Mouse (Mus musculus) liver, embryonic 14.5 days (tissue): ENCODE data around the gene Zfp385b. TPM values are rescaled to one million over a fixed set of nuclear protein-coding genes. Genes with fewer than 3 reads are reported as not detected.

Source experiments
- ATAC-seq: fragments of 200-750 bp; cut with Nextera tagmentation; 2 replicates; pipeline ENCODE4 v1.8.0; 2017; ENCODE audit warnings: moderate number of reproducible peaks, mild to moderate bottlenecking, moderate library complexity; ENCODE audit not compliant: insufficient read depth
- DNase-seq, 3 experiments: peaks; one replicate each; pipeline ENCODE4 v3.0.0-alpha.2; 2012 to 2013; ENCODE audit warnings: low read depth in 3 of 3, low spot score in 3 of 3
- H3K27ac ChIP-seq: fragments of 300-500 bp; sonication (generic); 2 replicates; pipeline ENCODE4 v1.5.1; 2014; ENCODE audit warnings: moderate library complexity, mild to moderate bottlenecking, control low read depth, inconsistent platforms
- H3K27me3 ChIP-seq: fragments of 300-500 bp; sonication (generic); 2 replicates; pipeline ENCODE4 v1.6.1; 2014; ENCODE audit warnings: mild to moderate bottlenecking, low read length, moderate library complexity; ENCODE audit not compliant: control insufficient read depth, insufficient read depth
- H3K36me3 ChIP-seq: fragments of 300-500 bp; sonication (generic); replicated peaks from 2 replicates; pipeline ENCODE4 v1.6.1; 2014; ENCODE audit warnings: low read depth; ENCODE audit not compliant: control insufficient read depth, insufficient read depth
- H3K4me1 ChIP-seq, 2 experiments: fragments of 200-500 bp in 1 of 2; fragments of 300-500 bp in 1 of 2; sonication (generic) in 1 of 2; replicated peaks; 2 replicates each; pipeline ENCODE4 v1.6.1; 2012 to 2014; ENCODE audit warnings: antibody characterized with exemption in 1 of 2, inconsistent platforms in 1 of 2, low read length in 1 of 2; ENCODE audit not compliant: control insufficient read depth in 2 of 2, insufficient read depth in 2 of 2
- H3K4me2 ChIP-seq: fragments of 300-500 bp; sonication (generic); 2 replicates; pipeline ENCODE4 v1.6.1; 2014; ENCODE audit warnings: low read depth, mild to moderate bottlenecking, control low read depth, moderate library complexity
- H3K4me3 ChIP-seq, 2 experiments: fragments of 200-500 bp in 1 of 2; fragments of 300-500 bp in 1 of 2; sonication (generic) in 1 of 2; 2 replicates each; pipeline ENCODE4 v1.5.1; 2012 to 2014; ENCODE audit warnings: low read depth in 2 of 2, low read length in 2 of 2, mild to moderate bottlenecking in 2 of 2, control low read depth in 1 of 2, inconsistent platforms in 1 of 2, moderate library complexity in 1 of 2; ENCODE audit not compliant: insufficient read depth in 1 of 2
- H3K9ac ChIP-seq: fragments of 300-500 bp; sonication (generic); replicated peaks from 2 replicates; pipeline ENCODE4 v1.6.1; 2014; ENCODE audit warnings: mild to moderate bottlenecking, control low read depth, moderate library complexity
- H3K9me3 ChIP-seq: fragments of 300-500 bp; sonication (generic); 2 replicates; pipeline ENCODE4 v1.6.1; 2016; ENCODE audit warnings: low read length, mixed read lengths; ENCODE audit not compliant: control insufficient read depth
- CTCF ChIP-seq: IDR thresholded peaks from 2 replicates; pipeline ENCODE4 v1.5.1; 2016; ENCODE audit warnings: antibody characterized with exemption, low read depth, control low read depth
- EP300 ChIP-seq: IDR thresholded peaks from 2 replicates; pipeline ENCODE4 v1.6.1; 2016; ENCODE audit warnings: antibody characterized with exemption, low read depth
- WGBS: fragments of 180-500 bp; shearing (Covaris S2); extraction: QIAGEN DNeasy Blood & Tissue Kit; methylation state at CpG from one replicate; pipeline ENCODE4 v1.1.7; 2014; ENCODE audit not compliant: insufficient replicate concordance; 5-methylcytosine and 5-hydroxymethylcytosine counted together
- polyA plus RNA-seq, 2 experiments: library from polyadenylated mRNA; depleted of rRNA in 1 of 2; stranded (reverse) in 1 of 2; unstranded in 1 of 2; fragments of >200 nt; fragmentation: Nextera tagmentation in 1 of 2; extraction: Ambion mirVana in 1 of 2; gene quantifications; 2 replicates each; pipeline versions ENCODE4 v1.2.1 to v1.2.3; 2012 to 2014

Gene Zfp385b
- polyA plus RNA-seq, 2 experiments: 2.8 TPM

DNA sequence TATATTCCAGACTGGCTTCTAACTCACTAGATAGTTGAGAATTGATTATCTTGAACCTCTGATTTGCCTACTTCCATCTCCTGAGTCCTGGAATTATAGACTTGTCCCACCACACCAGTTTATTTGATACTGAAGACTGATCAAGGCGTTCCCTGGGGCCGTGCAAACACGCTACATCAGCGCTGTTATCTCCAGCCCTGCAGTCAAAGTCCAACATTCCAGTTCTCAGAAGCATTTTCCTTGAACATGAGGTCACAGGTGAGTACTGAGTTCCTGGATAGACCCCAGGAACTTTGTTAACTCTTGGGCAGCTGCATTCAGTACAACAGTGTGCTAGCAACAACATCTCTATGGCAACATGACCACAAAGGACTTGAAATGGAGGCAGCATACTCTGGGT is 297.2 kb downstream of the Zfp385b start:
- no peak for TF ChIP-seq EP300
- TF ChIP-seq CTCF: no peak
- no peak overlapping the region for H3K27ac ChIP-seq
- DNase-seq: no peak
- no peaks in the 10 kb centered on the region for H3K36me3 ChIP-seq
- H3K9me3 ChIP-seq: no peaks in the 10 kb centered on the region
- H3K27me3 ChIP-seq: no peaks in the 10 kb centered on the region
- ATAC-seq: no peak
- H3K4me2 ChIP-seq: no peak overlapping the region
- H3K9ac ChIP-seq: no peak overlapping the region
- peaks cover 3 to 19% of the 10 kb centered on the region in 2 experiments for H3K4me1 ChIP-seq
- no peak overlapping the region for H3K4me3 ChIP-seq
- 56% methylated on average over 4 of the region's 4 CpGs for WGBS

DNA sequence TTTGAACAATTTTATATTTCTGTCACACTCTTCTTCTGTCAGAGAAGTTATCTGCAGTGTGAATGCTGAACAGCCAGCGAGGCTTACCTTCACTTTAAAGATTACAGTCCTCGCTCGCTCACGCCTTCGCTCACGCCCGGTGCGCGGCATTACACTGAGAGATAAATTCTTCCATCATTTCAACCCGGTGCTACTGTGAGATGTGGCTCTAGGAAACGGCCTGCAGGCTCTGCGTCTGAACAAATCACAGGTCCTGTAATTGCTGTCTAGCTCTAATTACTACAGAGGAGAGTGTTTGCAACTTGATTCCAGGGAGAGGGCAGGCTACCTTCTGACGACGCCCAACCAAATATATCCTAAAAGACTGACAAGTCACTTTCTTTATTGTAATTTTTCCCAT is 300.1 kb downstream of the Zfp385b start:
- no peaks in the 10 kb centered on the region for H3K27me3 ChIP-seq
- ATAC-seq: peak; percentile 65
- H3K4me2 ChIP-seq: peak overlapping the region; percentile 79
- WGBS: under 1% methylated on average over 14 of the region's 14 CpGs
- H3K9ac ChIP-seq: peak overlapping the region; percentile 69
- H3K4me3 ChIP-seq: peak overlapping the region; percentile 58 to 64
- H3K27ac ChIP-seq: peak overlapping the region; percentile 34
- TF ChIP-seq EP300: peak; percentile 49; the same call in 1 of the 2 replicates
- no peak for TF ChIP-seq CTCF
- H3K36me3 ChIP-seq: no peaks in the 10 kb centered on the region
- no peaks in the 10 kb centered on the region for H3K9me3 ChIP-seq
- DNase-seq: peak in 1 of 3 experiments; percentile 48
- H3K4me1 ChIP-seq: peaks cover 19 to 40% of the 10 kb centered on the region in 2 experiments

DNA sequence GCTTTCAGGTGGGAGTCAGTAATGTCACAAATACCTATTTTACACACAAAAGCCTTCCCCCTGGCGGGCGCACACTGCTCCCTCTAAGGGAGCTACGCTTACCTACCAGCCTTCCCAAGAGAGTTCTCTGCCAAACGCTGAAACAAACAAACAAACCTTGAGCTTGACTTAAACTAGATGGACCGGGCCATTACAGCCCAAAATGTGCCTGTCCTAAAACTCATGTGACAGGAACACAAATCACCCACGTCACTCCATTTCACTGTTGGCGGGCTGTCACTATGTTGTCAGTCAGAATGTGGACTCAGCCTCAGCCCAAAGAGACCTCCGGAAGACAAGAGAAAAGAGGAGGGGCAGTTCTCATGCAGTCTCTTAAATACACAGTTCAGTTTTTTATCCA is 300.7 kb downstream of the Zfp385b start:
- H3K9ac ChIP-seq: peak overlapping the region; percentile 69
- peaks cover 19 to 40% of the 10 kb centered on the region in 2 experiments for H3K4me1 ChIP-seq
- H3K9me3 ChIP-seq: no peaks in the 10 kb centered on the region
- TF ChIP-seq CTCF (peak; percentile 47), EP300 (no peak)
- DNase-seq (peak in 1 of 3 experiments; percentile 40), ATAC-seq (peak; percentile 48)
- 12% methylated on average over 8 of the region's 8 CpGs for WGBS
- H3K36me3 ChIP-seq: no peaks in the 10 kb centered on the region
- peak overlapping the region; percentile 79 for H3K4me2 ChIP-seq
- H3K27me3 ChIP-seq: no peaks in the 10 kb centered on the region
- peak overlapping the region; percentile 58 to 64 for H3K4me3 ChIP-seq
- peak overlapping the region; percentile 34 for H3K27ac ChIP-seq

DNA sequence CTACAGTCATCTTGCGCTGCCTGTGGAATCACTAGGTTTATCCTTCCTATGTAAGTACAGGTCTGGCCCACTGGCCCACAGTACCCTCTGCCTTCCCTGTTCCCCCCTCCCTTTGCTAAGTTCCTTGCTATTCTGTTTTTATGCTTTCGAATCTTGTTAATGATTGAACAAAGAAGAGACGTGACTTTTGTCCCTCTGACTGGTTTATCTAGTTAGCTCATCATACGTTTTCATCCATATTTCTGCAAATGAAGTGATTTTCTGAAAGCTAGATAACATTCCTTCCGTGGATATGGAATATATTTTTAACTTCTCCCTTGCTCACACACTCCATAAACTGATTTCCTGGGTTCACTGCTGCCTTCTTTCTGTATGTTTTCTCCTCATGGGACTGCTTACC is 302.8 kb downstream of the Zfp385b start:
- peak overlapping the region; percentile 59 for H3K4me2 ChIP-seq
- H3K9me3 ChIP-seq: no peaks in the 10 kb centered on the region
- WGBS: 49% methylated on average over 5 of the region's 5 CpGs
- H3K36me3 ChIP-seq: no peaks in the 10 kb centered on the region
- ATAC-seq (no peak), DNase-seq (no peak)
- H3K27ac ChIP-seq: no peak overlapping the region
- H3K9ac ChIP-seq: no peak overlapping the region
- no peaks in the 10 kb centered on the region for H3K27me3 ChIP-seq
- no peak overlapping the region for H3K4me3 ChIP-seq
- TF ChIP-seq CTCF (no peak), EP300 (no peak)
- H3K4me1 ChIP-seq: peaks cover 19 to 36% of the 10 kb centered on the region in 2 experiments

DNA sequence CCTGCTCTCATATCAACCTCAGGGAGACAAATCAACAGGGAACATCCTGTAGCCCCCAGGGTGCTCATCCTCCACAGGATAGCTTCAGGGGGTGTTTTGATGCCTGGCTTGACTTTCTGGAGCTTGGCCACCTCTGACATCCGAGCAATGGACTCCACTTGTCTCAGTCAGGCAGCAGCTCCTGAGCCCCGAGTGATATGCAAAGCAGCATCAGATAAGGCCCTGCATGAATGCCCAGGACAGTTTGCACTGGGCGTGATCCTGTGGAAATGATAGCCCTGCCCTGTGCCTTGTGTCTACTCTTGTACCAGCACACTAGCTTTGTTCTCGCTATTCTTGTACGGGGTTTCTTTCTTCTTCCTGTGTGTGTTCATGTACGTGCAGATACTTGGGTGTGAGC is 303.8 kb downstream of the Zfp385b start:
- DNase-seq (peak; percentile 55 to 72 (median 68)), ATAC-seq (peak; percentile 90)
- peak; percentile 91 for TF ChIP-seq EP300
- no peak for TF ChIP-seq CTCF
- H3K4me1 ChIP-seq: peaks cover 19 to 36% of the 10 kb centered on the region in 2 experiments
- WGBS: 4% methylated on average over 6 of the region's 6 CpGs
- H3K4me2 ChIP-seq: peak overlapping the region; percentile 59
- H3K36me3 ChIP-seq: no peaks in the 10 kb centered on the region
- H3K27me3 ChIP-seq: no peaks in the 10 kb centered on the region
- peak overlapping the region; percentile 6; the same call in 1 of the 2 replicates for H3K9ac ChIP-seq
- H3K4me3 ChIP-seq: no peak overlapping the region
- no peak overlapping the region; the same call in 1 of the 2 replicates for H3K27ac ChIP-seq
- H3K9me3 ChIP-seq: no peaks in the 10 kb centered on the region
